Mouse (Mus musculus): ENCODE results near the gene Fam117b. TPM values are rescaled to one million over a fixed set of nuclear protein-coding genes. Genes with fewer than 3 reads are reported as not detected.

The Fam117b gene
- 20.7 and 30.2 TPM in 2 replicates for polyA plus RNA-seq (2012; rRNA removed)

DNA sequence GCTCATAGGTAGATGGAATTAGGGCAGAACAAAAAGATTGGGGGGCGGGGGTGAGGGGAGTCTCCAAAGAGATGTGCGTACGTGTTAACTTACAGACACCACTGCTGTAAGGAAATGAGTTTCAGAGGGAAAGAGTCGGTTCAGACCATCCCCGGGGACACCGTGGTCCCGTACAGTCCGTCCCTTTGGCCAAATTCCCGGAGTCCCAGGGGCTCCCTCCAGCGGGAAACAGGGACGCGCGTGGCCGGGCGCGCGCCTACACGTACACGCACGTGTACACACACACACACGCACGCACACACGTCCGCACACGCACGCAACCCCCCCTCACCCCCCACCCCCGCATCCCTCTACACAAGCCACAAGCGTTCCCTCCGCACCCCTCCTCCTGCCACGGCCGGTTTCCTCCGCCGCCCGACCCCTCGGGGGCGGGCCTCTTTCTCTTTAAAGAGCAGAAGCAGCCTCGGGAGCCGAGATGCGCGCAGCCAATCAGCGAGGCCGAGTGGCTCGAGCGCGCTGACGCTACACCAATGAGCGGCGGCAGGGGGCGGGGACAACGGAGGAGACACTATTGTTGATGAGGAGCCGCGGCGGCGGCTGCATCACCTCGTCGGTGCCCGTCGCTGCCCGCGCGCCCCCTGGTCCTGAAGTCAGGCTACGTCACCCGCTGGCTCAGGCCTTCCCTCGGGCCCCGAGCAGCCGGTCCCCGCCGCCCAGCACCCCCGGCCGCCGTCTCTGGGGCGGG lies at the start of gene Fam117b:
TSS of gene Fam117b (plus strand) at position 594 of the 745 bp plus-strand sequence.

Other genes with a start within 250 kb of the Fam117b start
- 4.5 and 5.0 TPM in 2 replicates for gene Sumo1, start 242.2 kb upstream of the Fam117b start, polyA plus RNA-seq (2012; rRNA removed)
- 35.1 and 43.5 TPM in 2 replicates for gene Nop58, start 228.0 kb upstream of the Fam117b start, polyA plus RNA-seq (2012; rRNA removed)
- 15.2 and 17.0 TPM in 2 replicates for gene Bmpr2, start 149.6 kb upstream of the Fam117b start, polyA plus RNA-seq (2012; rRNA removed)
- gene Ica1l, start 130.2 kb downstream of the Fam117b start, polyA plus RNA-seq (2012; rRNA removed) = 0.69 and 0.74 TPM in 2 replicates
- 1.8 and 2.7 TPM in 2 replicates for gene Carf, start 185.2 kb downstream of the Fam117b start, polyA plus RNA-seq (2012; rRNA removed)
- gene Wdr12, start 185.6 kb downstream of the Fam117b start, polyA plus RNA-seq (2012; rRNA removed) = 3.7 and 4.6 TPM in 2 replicates

All from ovary, adult 2 months (tissue).